Mouse (Mus musculus) midbrain, embryonic 13.5 days (tissue): Measurements from ENCODE around the gene Tmem182. TPM values are rescaled to one million over a fixed set of nuclear protein-coding genes. Genes with fewer than 3 reads are reported as not detected.

Source experiments
- ATAC-seq: fragments of 200-750 bp; cut with Nextera tagmentation; 2 replicates; pipeline ENCODE4 v1.8.0; 2017; ENCODE audit warnings: mild to moderate bottlenecking, moderate TSS enrichment, moderate library complexity
- H3K27ac ChIP-seq: fragments of 300-500 bp; sonication (generic); 2 replicates; pipeline ENCODE4 v1.5.1; 2015; ENCODE audit warnings: inconsistent platforms, mild to moderate bottlenecking, moderate library complexity
- H3K27me3 ChIP-seq: fragments of 300-500 bp; sonication (generic); 2 replicates; pipeline ENCODE4 v1.6.1; 2015; ENCODE audit warnings: mild to moderate bottlenecking, inconsistent platforms
- H3K36me3 ChIP-seq: fragments of 300-500 bp; sonication (generic); 2 replicates; pipeline ENCODE4 v1.6.1; 2015; ENCODE audit warnings: mild to moderate bottlenecking, inconsistent platforms
- H3K4me1 ChIP-seq: fragments of 300-500 bp; sonication (generic); replicated peaks from 2 replicates; pipeline ENCODE4 v1.6.1; 2015; ENCODE audit warnings: inconsistent platforms
- H3K4me2 ChIP-seq: fragments of 300-500 bp; sonication (generic); replicated peaks from 2 replicates; pipeline ENCODE4 v1.6.1; 2015; ENCODE audit warnings: moderate library complexity, mild to moderate bottlenecking, inconsistent platforms
- H3K4me3 ChIP-seq: fragments of 300-500 bp; sonication (generic); replicated peaks from 2 replicates; pipeline ENCODE4 v1.5.1; 2015; ENCODE audit warnings: mild to moderate bottlenecking, inconsistent platforms
- H3K9ac ChIP-seq: fragments of 300-500 bp; sonication (generic); replicated peaks from 2 replicates; pipeline ENCODE4 v1.6.1; 2015; ENCODE audit warnings: mild to moderate bottlenecking, inconsistent platforms
- H3K9me3 ChIP-seq: fragments of 300-500 bp; sonication (generic); 2 replicates; pipeline ENCODE4 v1.6.1; 2016; ENCODE audit warnings: mild to moderate bottlenecking, inconsistent platforms
- WGBS: fragments of 180-500 bp; shearing (Covaris S2); methylation state at CpG from one replicate; pipeline ENCODE4 v1.1.7; 2015; 5-methylcytosine and 5-hydroxymethylcytosine counted together
- polyA plus RNA-seq: library from polyadenylated mRNA; unstranded; fragments of >200 nt; fragmentation: Nextera tagmentation; extraction: Ambion mirVana; gene quantifications from 2 replicates; pipeline ENCODE4 v1.2.1, GENCODE M21; 2015

Tmem182 gene
- polyA plus RNA-seq, 1 experiment from 2014 or later, result 0.05 TPM

- no peak overlapping the region for H3K4me3 ChIP-seq
- peaks cover 8% of the 10 kb centered on the region; the same call in 1 of the 2 replicates for H3K9me3 ChIP-seq
- ATAC-seq, result no peak
- no peak overlapping the region for H3K27ac ChIP-seq
- H3K4me1 ChIP-seq, result no peaks in the 10 kb centered on the region
- no peak overlapping the region for H3K4me2 ChIP-seq
- H3K36me3 ChIP-seq, result peaks cover 34% of the 10 kb centered on the region
- H3K27me3 ChIP-seq, result no peaks in the 10 kb centered on the region
- 90% methylated on average over 3 of the region's 3 CpGs for WGBS
- H3K9ac ChIP-seq, result no peak overlapping the region
These were observed 28.6 kb upstream of the Tmem182 start for GRCm38 (mm10) chr1:40776763-40777162.

GRCm38 (mm10) chr1:40783450-40783849, 22.0 kb upstream of the Tmem182 start:
- peaks cover 31% of the 10 kb centered on the region for H3K36me3 ChIP-seq
- no peak overlapping the region for H3K9ac ChIP-seq
- WGBS, result 95% methylated on average over 7 of the region's 7 CpGs
- no peak for ATAC-seq
- H3K27me3 ChIP-seq, result no peaks in the 10 kb centered on the region
- H3K4me3 ChIP-seq, result no peak overlapping the region
- H3K27ac ChIP-seq, result no peak overlapping the region
- H3K4me1 ChIP-seq, result no peaks in the 10 kb centered on the region
- peaks cover 8% of the 10 kb centered on the region; the same call in 1 of the 2 replicates for H3K9me3 ChIP-seq
- H3K4me2 ChIP-seq, result no peak overlapping the region

GRCm38 (mm10) chr1:40784306-40784705, 21.1 kb upstream of the Tmem182 start:
- ATAC-seq, result no peak
- Histone ChIP-seq H3K4me2 (no peak overlapping the region), H3K36me3 (peaks cover 22% of the 10 kb centered on the region), H3K9me3 (peaks cover 4% of the 10 kb centered on the region; the same call in 1 of the 2 replicates), H3K27ac (no peak overlapping the region), H3K4me1 (peaks cover 3% of the 10 kb centered on the region), H3K4me3 (no peak overlapping the region), H3K9ac (no peak overlapping the region), H3K27me3 (no peaks in the 10 kb centered on the region)
- WGBS, result 95% methylated on average over 9 of the region's 9 CpGs

DNA sequence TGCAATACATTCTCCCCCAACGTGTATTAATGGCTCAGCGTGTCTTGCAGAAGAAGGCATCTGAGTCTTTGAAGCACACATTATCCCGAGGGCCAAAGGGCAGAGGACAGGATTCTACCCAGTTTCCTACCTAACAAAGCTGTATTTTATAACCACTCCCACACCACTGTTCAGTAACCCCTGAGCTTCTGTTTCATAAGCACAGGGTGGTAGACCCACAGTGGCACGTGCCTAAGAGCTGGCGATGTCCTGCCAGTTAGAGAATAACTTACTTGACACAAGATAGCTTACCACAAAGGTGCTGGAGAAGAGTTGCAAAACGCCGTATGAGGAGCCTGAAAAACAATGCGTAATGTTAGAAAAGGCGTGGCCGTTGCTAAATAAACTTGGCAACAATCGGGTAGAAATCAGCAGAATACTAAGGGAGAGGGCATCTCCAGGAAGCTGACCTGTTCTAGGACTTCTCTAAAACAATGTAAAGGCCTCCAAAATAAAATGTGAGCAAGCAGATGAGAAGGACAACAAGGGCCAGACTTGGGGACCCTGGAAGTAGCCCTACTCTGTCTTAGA, 19.4 kb upstream of the Tmem182 start:
- Histone ChIP-seq H3K36me3 (0 out of 2 replicates have a peak, but pooled peaks cover 8% of the 10 kb centered on the region), H3K9me3 (no peaks in the 10 kb centered on the region), H3K4me3 (no peak overlapping the region), H3K4me1 (peaks cover 14% of the 10 kb centered on the region), H3K27me3 (no peaks in the 10 kb centered on the region), H3K9ac (no peak overlapping the region), H3K27ac (no peak overlapping the region), H3K4me2 (no peak overlapping the region)
- no peak for ATAC-seq
- WGBS, result 90% methylated on average over 11 of the region's 11 CpGs

GRCm38 (mm10) chr1:40788956-40789355, 16.4 kb upstream of the Tmem182 start:
- no peak overlapping the region for H3K4me3 ChIP-seq
- H3K36me3 ChIP-seq, result 0 out of 2 replicates have a peak, but pooled peaks cover 4% of the 10 kb centered on the region
- H3K4me1 ChIP-seq, result peaks cover 17% of the 10 kb centered on the region
- 87% methylated on average over 6 of the region's 6 CpGs for WGBS
- no peak overlapping the region for H3K9ac ChIP-seq
- H3K9me3 ChIP-seq, result no peaks in the 10 kb centered on the region
- no peak overlapping the region for H3K27ac ChIP-seq
- H3K4me2 ChIP-seq, result no peak overlapping the region
- no peaks in the 10 kb centered on the region for H3K27me3 ChIP-seq
- ATAC-seq, result no peak

DNA sequence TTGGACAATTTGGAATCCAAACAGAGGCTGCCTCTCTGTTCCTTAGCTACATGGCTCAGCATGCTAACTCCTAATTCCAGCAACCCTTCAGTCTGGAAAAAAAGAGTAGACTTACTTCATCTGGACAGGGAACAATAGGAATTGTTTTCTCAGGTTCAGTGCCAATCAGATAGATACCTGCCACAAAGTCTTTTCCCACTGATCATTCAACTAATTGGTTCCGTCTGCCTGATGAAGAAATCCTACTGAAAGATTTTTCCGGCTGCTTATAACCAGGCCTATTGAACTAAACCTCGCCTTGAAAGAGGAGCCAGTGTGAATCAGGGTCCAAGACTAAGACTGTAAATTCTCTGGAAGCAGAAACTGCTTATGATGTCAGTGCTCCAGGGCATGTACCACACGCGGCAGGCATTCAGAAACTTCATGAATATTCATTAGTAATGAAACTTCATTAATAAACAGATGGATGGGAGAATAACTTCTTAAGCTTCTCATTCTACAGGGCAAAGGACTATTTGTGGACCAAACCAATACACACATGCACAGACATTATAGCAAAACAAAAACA, 15.7 kb upstream of the Tmem182 start:
- Histone ChIP-seq H3K9me3 (no peaks in the 10 kb centered on the region), H3K27ac (no peak overlapping the region)

GRCm38 (mm10) chr1:40790324-40791141, 14.9 kb upstream of the Tmem182 start, which contains the start of gene Mfsd9:
Gene Mfsd9 (minus strand): TSS chr1:40790687.
- Histone ChIP-seq H3K36me3 (no peaks in the 10 kb centered on the region), H3K9ac (peak within 1 kb of the TSS; percentile 69; the same call in 1 of the 2 replicates), H3K4me1 (peaks cover 17% of the 10 kb centered on the region), H3K4me3 (peak within 1 kb of the TSS; percentile 65), H3K27ac (peak within 1 kb of the TSS; percentile 8; the same call in 1 of the 2 replicates), H3K27me3 (peaks cover 7% of the 10 kb centered on the region), H3K4me2 (peak within 1 kb of the TSS; percentile 66), H3K9me3 (no peaks in the 10 kb centered on the region)
- 8% methylated on average over 38 of the region's 38 CpGs for WGBS
- ATAC-seq, result peak; percentile 97

More for the DNA sequence above, 15.7 kb upstream of the Tmem182 start:
- peak; percentile 62 for ATAC-seq
- H3K36me3 ChIP-seq, result no peaks in the 10 kb centered on the region
- peaks cover 17% of the 10 kb centered on the region for H3K4me1 ChIP-seq
- H3K27me3 ChIP-seq, result peaks cover 1% of the 10 kb centered on the region; the same call in 1 of the 2 replicates
- peak overlapping the region; percentile 65 for H3K4me3 ChIP-seq
- peak overlapping the region; percentile 66 for H3K4me2 ChIP-seq
- peak overlapping the region; percentile 69; the same call in 1 of the 2 replicates for H3K9ac ChIP-seq
- WGBS, result 21% methylated on average over 5 of the region's 5 CpGs

GRCm38 (mm10) chr1:40795508-40795907, 9.9 kb upstream of the Tmem182 start:
- no peak for ATAC-seq
- no peaks in the 10 kb centered on the region for H3K36me3 ChIP-seq
- H3K4me3 ChIP-seq, result no peak overlapping the region
- 0 out of 2 replicates have a peak, but pooled peaks cover 5% of the 10 kb centered on the region for H3K4me1 ChIP-seq
- no peak overlapping the region for H3K9ac ChIP-seq
- WGBS, result 97% methylated on average over 1 of the region's 1 CpGs
- peaks cover 7% of the 10 kb centered on the region for H3K27me3 ChIP-seq
- no peaks in the 10 kb centered on the region for H3K9me3 ChIP-seq
- no peak overlapping the region for H3K27ac ChIP-seq
- no peak overlapping the region for H3K4me2 ChIP-seq

DNA sequence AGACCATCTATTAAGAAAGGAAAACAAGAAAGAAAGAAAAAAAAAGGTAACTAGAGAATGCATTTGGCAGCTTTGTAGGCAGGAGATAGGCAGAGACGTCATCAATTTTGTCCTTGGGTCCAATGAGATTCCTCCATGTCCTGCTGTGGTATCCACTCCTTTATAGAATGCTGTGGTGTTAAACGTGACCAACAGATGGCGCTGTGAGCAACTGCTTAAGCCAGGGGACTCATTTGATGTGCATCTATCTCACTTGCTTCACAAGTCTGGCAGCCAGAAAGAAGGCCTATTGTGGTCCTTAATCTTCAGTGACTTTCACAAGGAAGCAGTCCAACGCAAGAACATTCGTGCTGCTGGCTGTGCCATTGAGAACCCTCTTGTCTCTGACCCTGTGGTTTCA, 8.1 kb upstream of the Tmem182 start:
- no peak for ATAC-seq
- WGBS, result 10% methylated on average over 5 of the region's 5 CpGs

DNA sequence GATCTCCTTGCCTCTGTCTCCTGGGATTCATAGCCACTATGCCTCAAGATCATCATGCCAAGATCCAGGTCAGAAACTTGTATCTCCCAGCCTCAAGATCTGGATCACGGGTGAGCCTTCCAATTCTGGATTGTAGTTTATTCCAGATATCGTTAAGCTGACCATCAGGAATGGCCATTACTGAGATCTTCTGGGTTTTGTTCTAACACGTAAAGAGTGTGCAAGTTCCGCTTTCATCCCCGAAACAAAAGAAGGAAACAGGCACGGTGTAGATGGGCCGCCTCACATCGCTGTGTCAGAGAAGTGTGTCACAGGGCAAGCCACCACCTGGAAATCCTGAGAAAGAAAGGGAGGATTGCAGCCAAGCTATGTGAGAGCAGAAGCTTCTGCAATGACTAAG, 6.3 kb upstream of the Tmem182 start:
- Histone ChIP-seq H3K27me3 (peaks cover 7% of the 10 kb centered on the region), H3K27ac (no peak overlapping the region), H3K4me2 (no peak overlapping the region), H3K36me3 (no peaks in the 10 kb centered on the region), H3K4me1 (no peaks in the 10 kb centered on the region), H3K9ac (no peak overlapping the region), H3K9me3 (no peaks in the 10 kb centered on the region), H3K4me3 (no peak overlapping the region)
- 86% methylated on average over 8 of the region's 8 CpGs for WGBS
- no peak for ATAC-seq

More for the DNA sequence above, 8.1 kb upstream of the Tmem182 start:
- no peaks in the 10 kb centered on the region for H3K9me3 ChIP-seq
- no peaks in the 10 kb centered on the region for H3K36me3 ChIP-seq
- no peak overlapping the region for H3K9ac ChIP-seq
- no peak overlapping the region for H3K4me3 ChIP-seq
- H3K4me1 ChIP-seq, result no peaks in the 10 kb centered on the region
- H3K27ac ChIP-seq, result no peak overlapping the region
- H3K4me2 ChIP-seq, result no peak overlapping the region
- peaks cover 7% of the 10 kb centered on the region for H3K27me3 ChIP-seq

- Histone ChIP-seq H3K27ac (no peak overlapping the region), H3K4me3 (no peak overlapping the region), H3K36me3 (no peaks in the 10 kb centered on the region), H3K4me1 (no peaks in the 10 kb centered on the region), H3K9ac (no peak overlapping the region), H3K9me3 (no peaks in the 10 kb centered on the region), H3K27me3 (no peaks in the 10 kb centered on the region), H3K4me2 (no peak overlapping the region)
- ATAC-seq, result no peak
- 92% methylated on average over 5 of the region's 5 CpGs for WGBS
These were observed 4.5 kb upstream of the Tmem182 start for GRCm38 (mm10) chr1:40800908-40801307.

- no peak overlapping the region for H3K4me2 ChIP-seq
- no peak for ATAC-seq
- H3K4me3 ChIP-seq, result no peak overlapping the region
- no peak overlapping the region for H3K9ac ChIP-seq
- H3K27me3 ChIP-seq, result no peaks in the 10 kb centered on the region
- 25% methylated on average over 3 of the region's 3 CpGs for WGBS
- H3K36me3 ChIP-seq, result no peaks in the 10 kb centered on the region
- H3K4me1 ChIP-seq, result no peaks in the 10 kb centered on the region
- no peaks in the 10 kb centered on the region for H3K9me3 ChIP-seq
- H3K27ac ChIP-seq, result no peak overlapping the region
These were observed 2.6 kb upstream of the Tmem182 start for GRCm38 (mm10) chr1:40802759-40803158.
